Mouse (Mus musculus): ENCODE measurements around the gene Ttc9c. TPM values are rescaled to one million over a fixed set of nuclear protein-coding genes. Genes with fewer than 3 reads are reported as not detected.
A peak's percentile ranks its signal among the peaks of the same experiment; 100 is the strongest.
"Not testable (repeated sequence)": the region's sequence is repeated elsewhere in the genome, so short reads cannot be mapped to it uniquely, and the experiment has no call there.

Ttc9c gene
- polyA plus RNA-seq, 1 experiment from 2014 or later, result 47.6 TPM

DNA sequence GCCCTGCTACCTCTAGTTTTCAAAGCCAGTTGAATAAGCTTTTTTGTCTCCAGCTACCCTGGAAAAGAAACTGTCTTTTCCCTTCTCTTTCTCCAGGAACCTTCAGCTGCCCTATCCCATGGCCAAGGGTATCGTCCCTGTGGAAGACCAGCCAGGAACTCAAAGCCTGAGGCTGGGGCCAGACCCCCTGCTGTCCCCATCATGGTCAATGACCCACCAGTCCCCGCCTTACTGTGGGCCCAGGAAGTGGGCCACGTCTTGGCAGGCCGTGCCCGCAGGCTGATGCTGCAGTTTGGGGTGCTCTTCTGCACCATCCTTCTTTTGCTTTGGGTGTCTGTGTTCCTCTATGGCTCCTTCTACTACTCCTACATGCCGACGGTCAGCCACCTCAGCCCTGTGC lies 21.9 kb upstream of the Ttc9c start:
- WGBS, result 91% methylated on average over 7 of the region's 7 CpGs
- Histone ChIP-seq H3K4me2 (peak overlapping the region; percentile 77), H3K27me3 (no peaks in the 10 kb centered on the region), H3K9me3 (no peaks in the 10 kb centered on the region), H3K4me1 (replicated peaks) (peaks cover 51% of the 10 kb centered on the region), H3K4me3 (peak overlapping the region; percentile 70), H3K27ac (replicated peaks) (peak overlapping the region; percentile 99; the same call in 1 of the 2 replicates), H3K9ac (peak overlapping the region; percentile 93), H3K36me3 (peaks cover 36% of the 10 kb centered on the region)
- ATAC-seq (ENCODE audit: low read depth), result no peak

DNA sequence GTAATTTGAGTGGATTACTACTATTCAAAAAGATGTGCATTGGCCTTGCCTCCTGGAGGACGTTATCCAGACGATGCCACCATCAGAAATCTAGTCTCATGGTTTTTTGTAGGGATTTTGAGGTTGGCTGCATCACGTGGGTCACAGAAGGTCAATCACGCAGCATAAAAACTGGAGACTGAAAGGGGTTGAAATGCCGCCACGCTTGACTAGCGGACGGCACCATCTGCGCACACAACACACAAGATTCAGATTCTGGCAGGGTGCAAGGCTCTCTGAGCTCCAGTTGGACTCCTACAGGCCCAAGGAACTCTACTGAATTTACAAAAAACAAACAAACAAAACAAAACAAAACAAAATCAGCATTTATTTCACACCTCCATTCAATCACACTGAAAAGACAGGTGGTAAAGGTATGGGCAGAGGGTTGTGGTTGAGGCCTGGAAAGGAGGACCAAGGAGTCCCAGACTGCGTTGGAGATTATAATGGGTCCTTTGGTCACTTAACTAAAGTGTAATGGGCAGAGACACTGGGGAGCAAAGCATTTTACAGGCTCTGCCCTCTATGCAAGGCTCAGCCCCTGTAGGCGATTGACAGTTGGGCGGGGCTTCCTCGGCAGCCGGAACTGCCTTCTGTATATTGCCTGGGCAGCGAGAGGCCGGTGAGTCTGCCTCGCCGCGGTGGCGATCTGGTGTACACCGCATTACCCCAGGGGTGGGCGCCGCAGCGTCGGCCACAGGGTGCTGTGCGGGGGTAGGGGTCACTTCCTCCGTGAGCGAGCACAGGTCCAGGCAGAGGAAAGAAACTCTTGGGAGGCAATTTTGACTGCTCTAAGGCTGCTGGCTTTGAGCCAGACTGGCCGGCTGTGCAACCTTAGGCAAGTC lies 21.0 kb upstream of the Ttc9c start:
- H3K4me3 ChIP-seq, result peak overlapping the region; percentile 70
- ATAC-seq (ENCODE audit: low read depth), result no peak
- H3K27ac ChIP-seq (replicated peaks), result peak overlapping the region; percentile 99
- peaks cover 35% of the 10 kb centered on the region for H3K36me3 ChIP-seq
- no peaks in the 10 kb centered on the region for H3K9me3 ChIP-seq
- peak overlapping the region; percentile 77 for H3K4me2 ChIP-seq
- peaks cover 51% of the 10 kb centered on the region for H3K4me1 ChIP-seq (replicated peaks)
- no peaks in the 10 kb centered on the region for H3K27me3 ChIP-seq
- H3K9ac ChIP-seq, result peak overlapping the region; percentile 93
- 13% methylated on average over 29 of the region's 29 CpGs for WGBS

DNA sequence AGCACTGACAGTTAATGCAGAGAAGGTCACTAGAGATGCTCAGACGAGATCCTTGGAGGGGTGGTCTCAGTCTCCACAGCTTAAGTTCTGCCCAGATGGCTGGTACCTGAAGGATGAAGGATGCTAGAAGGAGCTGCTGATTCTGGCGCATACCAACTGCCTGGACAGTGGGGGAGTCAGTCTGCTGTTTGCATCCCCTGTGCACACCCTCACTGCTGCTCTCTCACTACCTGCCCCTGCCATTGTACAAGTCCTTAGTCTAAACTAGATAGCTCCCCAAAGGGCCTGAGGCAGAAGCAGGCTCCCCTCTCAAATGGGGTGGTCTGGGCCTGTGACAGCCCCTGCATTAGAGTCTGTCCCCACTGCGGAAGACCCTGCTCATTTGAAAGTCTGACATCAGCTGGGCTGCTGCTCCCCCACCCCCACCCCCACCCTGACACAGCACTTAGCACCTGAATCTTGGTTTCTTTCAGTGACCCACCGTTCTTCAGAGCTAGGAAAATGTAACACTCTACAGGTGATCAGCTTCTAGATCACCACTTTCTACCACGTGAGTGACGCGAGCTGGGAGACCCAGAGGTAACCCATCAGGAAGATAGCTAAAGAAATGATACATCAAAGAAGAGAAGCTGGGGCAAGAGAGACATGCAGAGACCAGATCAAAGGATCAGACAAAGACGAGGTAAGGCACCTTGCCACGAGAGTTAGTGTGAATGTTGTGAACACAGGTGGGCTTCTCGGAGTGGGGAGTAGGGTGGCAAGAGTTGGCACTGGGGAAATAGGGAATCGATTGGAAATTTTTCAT lies 20.2 kb upstream of the Ttc9c start, which contains the start of gene Gng3:
TSS of gene Gng3 (minus strand) at position 92 of the 805 bp plus-strand sequence.
- Histone ChIP-seq H3K4me1 (replicated peaks) (peaks cover 51% of the 10 kb centered on the region), H3K27me3 (no peaks in the 10 kb centered on the region), H3K36me3 (peaks cover 40% of the 10 kb centered on the region), H3K4me2 (peak within 1 kb of the TSS; percentile 77), H3K27ac (replicated peaks) (peak within 1 kb of the TSS; percentile 99), H3K9me3 (no peaks in the 10 kb centered on the region), H3K9ac (peak within 1 kb of the TSS; percentile 93), H3K4me3 (peak within 1 kb of the TSS; percentile 70)
- ATAC-seq (ENCODE audit: low read depth), result peak; percentile 90
- 37% methylated on average over 11 of the region's 11 CpGs for WGBS

DNA sequence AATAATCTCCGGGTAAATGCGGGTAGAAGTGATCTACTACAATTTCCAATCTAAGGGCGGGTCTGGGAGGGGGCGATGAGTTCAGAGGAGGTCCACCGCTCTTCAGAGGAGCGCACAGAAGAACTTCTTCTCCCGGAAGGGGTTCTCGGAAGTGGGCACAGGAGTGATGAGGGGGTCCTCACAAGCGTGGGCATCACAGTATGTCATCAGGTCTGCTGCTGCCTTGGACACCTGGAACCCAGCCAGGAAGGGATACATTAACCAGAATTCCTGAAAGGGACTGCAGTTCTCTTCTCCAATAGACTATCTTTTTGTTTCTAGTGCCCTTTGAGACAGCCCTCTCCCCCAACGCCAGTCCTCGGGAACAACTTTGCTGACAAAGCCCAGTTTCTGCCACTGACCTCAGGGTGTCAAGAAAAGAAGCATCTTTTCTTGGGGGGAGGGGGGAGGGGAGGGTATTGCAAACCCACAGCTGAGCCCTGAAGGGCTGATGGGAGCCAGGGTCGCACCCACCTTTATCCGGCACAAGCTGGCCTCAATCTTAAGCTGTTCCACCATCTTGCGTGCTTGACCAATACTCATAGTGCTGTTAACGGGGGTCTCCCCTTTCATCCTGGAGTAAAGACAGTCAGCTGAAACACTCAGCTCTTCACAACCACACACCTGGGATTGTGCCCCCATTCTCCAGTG lies 19.1 kb upstream of the Ttc9c start:
- Histone ChIP-seq H3K9me3 (no peaks in the 10 kb centered on the region), H3K27ac (replicated peaks) (peak overlapping the region; percentile 99), H3K9ac (peak overlapping the region; percentile 93), H3K36me3 (peaks cover 44% of the 10 kb centered on the region), H3K4me1 (replicated peaks) (peaks cover 51% of the 10 kb centered on the region), H3K4me2 (peak overlapping the region; percentile 77), H3K27me3 (no peaks in the 10 kb centered on the region), H3K4me3 (peak overlapping the region; percentile 70)
- ATAC-seq (ENCODE audit: low read depth), result peak; percentile 26
- WGBS, result 16% methylated on average over 15 of the region's 15 CpGs

DNA sequence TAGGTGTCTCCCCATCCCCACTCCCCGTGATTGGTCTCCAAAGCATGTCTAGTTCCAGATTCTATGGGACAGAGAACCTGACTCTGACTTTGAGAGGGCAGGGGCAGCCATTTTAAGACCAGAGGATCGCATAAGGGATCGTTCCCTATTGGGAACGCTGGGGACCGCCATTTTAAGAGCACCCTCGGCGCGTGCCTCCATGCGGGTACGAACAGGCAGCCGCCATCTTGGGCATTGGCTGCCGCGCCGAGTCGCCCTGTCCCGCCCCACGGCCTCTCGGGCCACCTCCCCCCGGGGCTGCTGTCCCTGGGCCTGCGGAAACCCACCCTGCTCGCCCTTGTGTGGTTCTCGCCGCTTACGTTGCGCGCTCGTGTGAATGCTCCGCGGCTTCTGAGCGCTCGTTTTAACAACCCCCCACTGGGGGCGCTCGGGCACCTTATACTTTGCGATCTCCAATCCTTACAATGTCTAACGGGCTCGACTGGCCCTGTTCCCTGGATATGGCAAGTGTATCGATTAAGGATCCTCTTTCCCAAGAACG lies 18.2 kb upstream of the Ttc9c start, which contains the start of gene Bscl2:
TSS of gene Bscl2 (plus strand) at position 217 of the 541 bp plus-strand sequence.
- peak within 1 kb of the TSS; percentile 93 for H3K9ac ChIP-seq
- H3K27me3 ChIP-seq, result no peaks in the 10 kb centered on the region
- peak within 1 kb of the TSS; percentile 70 for H3K4me3 ChIP-seq
- ATAC-seq (ENCODE audit: low read depth), result peak; percentile 71
- peak within 1 kb of the TSS; percentile 77 for H3K4me2 ChIP-seq
- peaks cover 45% of the 10 kb centered on the region for H3K36me3 ChIP-seq
- H3K4me1 ChIP-seq (replicated peaks), result peaks cover 51% of the 10 kb centered on the region
- peak within 1 kb of the TSS; percentile 99 for H3K27ac ChIP-seq (replicated peaks)
- under 1% methylated on average over 38 of the region's 38 CpGs for WGBS
- no peaks in the 10 kb centered on the region for H3K9me3 ChIP-seq

DNA sequence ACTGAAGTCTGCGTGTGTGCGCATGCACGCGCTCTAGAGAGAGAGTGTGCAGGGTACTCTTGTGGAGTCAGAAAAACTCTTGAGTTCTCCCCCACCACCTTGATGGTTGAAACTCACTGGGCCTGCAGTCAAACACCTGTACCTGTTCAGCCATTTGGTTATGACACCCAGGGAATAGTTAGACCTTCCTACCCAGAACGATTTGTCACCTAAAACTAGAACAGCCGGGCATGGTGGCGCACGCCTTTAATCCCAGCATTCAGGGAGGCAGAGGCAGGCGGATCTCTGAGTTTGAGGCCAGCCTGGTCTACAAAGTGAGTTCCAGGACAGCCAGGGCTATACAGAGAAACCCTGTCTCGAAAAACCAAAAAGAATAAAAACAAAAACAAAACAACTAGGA lies 17.2 kb upstream of the Ttc9c start:
- Histone ChIP-seq H3K4me3 (peak overlapping the region; percentile 70), H3K27ac (replicated peaks) (peak overlapping the region; percentile 99), H3K36me3 (peaks cover 53% of the 10 kb centered on the region), H3K4me1 (replicated peaks) (peaks cover 44% of the 10 kb centered on the region), H3K4me2 (peak overlapping the region; percentile 77)
- H3K9ac ChIP-seq; H3K9me3 ChIP-seq; ATAC-seq (ENCODE audit: low read depth); H3K27me3 ChIP-seq: not testable (repeated sequence)
- WGBS, result 98% methylated on average over 10 of the region's 10 CpGs

DNA sequence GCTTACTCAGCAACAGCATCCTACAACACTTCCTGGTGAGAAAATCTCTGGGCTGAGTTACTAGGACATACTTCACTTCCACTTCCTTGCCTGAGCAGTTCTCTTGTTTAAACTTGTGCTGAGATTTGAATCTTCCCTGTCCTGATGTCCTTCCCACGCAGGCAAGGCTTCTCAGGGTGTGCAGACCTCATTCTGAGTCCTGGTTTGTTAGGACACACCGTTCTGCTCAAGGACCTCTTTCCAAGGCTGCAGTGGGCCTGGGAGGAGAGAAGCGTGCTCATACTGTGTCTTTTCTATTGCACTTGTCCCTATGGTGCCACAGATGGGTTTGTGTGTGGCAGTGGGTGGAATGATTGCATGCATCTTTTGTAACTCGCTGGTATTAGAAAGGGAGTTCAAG lies 13.8 kb upstream of the Ttc9c start:
- H3K27me3 ChIP-seq, result no peaks in the 10 kb centered on the region
- H3K4me1 ChIP-seq (replicated peaks), result peaks cover 13% of the 10 kb centered on the region
- H3K9ac ChIP-seq, result no peak overlapping the region
- peaks cover 83% of the 10 kb centered on the region for H3K36me3 ChIP-seq
- H3K9me3 ChIP-seq, result no peaks in the 10 kb centered on the region
- no peak overlapping the region for H3K4me3 ChIP-seq
- ATAC-seq (ENCODE audit: low read depth), result no peak
- 92% methylated on average over 4 of the region's 4 CpGs for WGBS
- H3K4me2 ChIP-seq, result no peak overlapping the region
- no peak overlapping the region for H3K27ac ChIP-seq (replicated peaks)

DNA sequence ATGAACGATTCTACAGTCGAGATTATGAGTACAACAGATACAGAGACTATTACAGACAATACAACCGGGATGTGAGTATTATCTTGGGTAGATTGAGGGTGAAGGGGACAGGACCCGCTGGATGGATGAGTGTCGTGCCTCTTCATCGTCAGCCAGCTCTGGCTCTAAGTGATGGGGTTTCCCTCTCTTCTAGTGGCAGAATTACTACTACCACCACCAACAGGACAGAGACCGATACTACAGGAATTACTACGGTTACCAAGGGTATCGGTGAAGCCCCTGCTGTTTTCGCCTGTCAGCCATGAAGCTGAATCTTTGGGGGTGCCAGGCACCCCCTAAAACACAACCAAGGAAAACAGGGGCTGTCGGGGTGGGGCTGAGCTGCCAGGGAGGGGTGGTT lies 12.1 kb upstream of the Ttc9c start:
- H3K9me3 ChIP-seq, result no peaks in the 10 kb centered on the region
- no peak overlapping the region for H3K27ac ChIP-seq (replicated peaks)
- ATAC-seq (ENCODE audit: low read depth), result no peak
- H3K9ac ChIP-seq, result no peak overlapping the region
- WGBS, result 79% methylated on average over 11 of the region's 11 CpGs
- peaks cover 3% of the 10 kb centered on the region for H3K4me1 ChIP-seq (replicated peaks)
- no peak overlapping the region for H3K4me2 ChIP-seq
- no peak overlapping the region for H3K4me3 ChIP-seq
- no peaks in the 10 kb centered on the region for H3K27me3 ChIP-seq
- peaks cover 99% of the 10 kb centered on the region for H3K36me3 ChIP-seq

DNA sequence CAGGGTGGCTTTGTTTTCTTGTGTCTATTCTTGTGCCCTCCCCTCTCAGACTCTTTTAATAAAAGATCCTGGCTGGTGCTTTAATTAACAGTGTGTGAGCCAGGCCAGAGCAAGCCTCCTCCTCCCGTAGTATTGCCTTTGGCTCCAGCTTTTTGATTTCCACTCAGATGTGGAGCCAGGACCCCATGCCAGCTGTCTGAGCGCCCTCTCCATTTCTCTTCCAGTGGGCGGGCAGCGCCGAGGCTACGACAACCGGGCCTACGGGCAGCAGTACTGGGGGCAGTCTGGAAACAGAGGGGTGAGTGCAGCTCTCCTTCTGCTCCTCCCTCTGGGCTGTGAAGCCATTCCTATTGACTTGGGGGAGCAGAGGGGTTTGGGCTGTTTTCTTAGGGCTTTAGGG lies 11.5 kb upstream of the Ttc9c start:
- H3K4me1 ChIP-seq (replicated peaks), result no peaks in the 10 kb centered on the region
- no peak overlapping the region for H3K4me3 ChIP-seq
- WGBS, result 94% methylated on average over 8 of the region's 8 CpGs
- H3K9me3 ChIP-seq, result no peaks in the 10 kb centered on the region
- no peaks in the 10 kb centered on the region for H3K27me3 ChIP-seq
- no peak overlapping the region for H3K27ac ChIP-seq (replicated peaks)
- H3K9ac ChIP-seq, result no peak overlapping the region
- peaks cover 100% of the 10 kb centered on the region for H3K36me3 ChIP-seq
- ATAC-seq (ENCODE audit: low read depth), result no peak
- H3K4me2 ChIP-seq, result no peak overlapping the region

DNA sequence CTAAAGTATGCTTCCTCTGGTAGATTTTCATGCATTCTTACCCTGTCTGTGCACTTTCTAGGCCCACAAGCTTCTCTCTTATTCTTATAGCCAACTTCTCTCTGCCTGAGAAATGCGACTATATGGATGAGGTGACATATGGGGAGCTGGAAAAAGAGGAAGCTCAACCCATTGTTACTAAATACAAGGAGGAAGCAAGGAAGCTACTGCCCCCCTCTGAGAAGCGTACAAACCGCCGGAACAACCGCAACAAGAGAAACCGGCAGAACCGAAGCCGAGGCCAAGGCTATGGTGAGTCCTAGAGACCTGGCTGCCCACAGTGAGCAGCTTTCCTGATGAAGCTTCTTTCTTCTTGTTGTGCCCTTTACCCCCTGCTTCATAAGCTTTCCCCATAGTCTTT lies 10.5 kb upstream of the Ttc9c start, which contains the start of gene AC129217.1:
TSS of gene AC129217.1 (plus strand) at position 114 of the 400 bp plus-strand sequence.
- Histone ChIP-seq H3K27me3 (no peaks in the 10 kb centered on the region), H3K4me2 (no peak within 1 kb of the TSS), H3K9me3 (no peaks in the 10 kb centered on the region), H3K4me1 (replicated peaks) (no peaks in the 10 kb centered on the region), H3K4me3 (no peak within 1 kb of the TSS), H3K27ac (replicated peaks) (no peak within 1 kb of the TSS), H3K36me3 (peaks cover 99% of the 10 kb centered on the region), H3K9ac (no peak within 1 kb of the TSS)
- 86% methylated on average over 8 of the region's 8 CpGs for WGBS
- no peak for ATAC-seq (ENCODE audit: low read depth)

DNA sequence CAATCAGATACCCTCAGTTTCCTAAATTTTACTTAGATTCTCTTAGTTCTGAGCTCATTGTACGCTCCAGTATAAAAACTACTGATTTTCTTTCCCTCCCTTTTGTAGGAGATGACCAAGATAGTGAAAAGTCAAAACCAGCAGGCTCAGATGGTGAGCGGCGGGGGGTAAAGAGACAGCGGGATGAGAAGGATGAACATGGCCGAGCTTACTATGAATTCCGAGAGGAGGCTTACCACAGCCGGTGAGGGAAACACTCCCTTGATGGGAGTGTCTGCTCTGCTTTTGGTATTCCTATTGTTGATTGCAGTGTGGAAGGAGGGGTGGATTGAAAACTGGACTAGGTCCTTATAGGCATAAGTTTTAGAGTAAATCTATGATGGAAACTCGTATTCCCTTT lies 3.6 kb upstream of the Ttc9c start:
- H3K4me2 ChIP-seq, result peak overlapping the region; percentile 99
- H3K27me3 ChIP-seq, result no peaks in the 10 kb centered on the region
- no peaks in the 10 kb centered on the region for H3K9me3 ChIP-seq
- peaks cover 49% of the 10 kb centered on the region for H3K36me3 ChIP-seq
- WGBS, result 73% methylated on average over 8 of the region's 8 CpGs
- H3K4me1 ChIP-seq (replicated peaks), result peaks cover 35% of the 10 kb centered on the region
- no peak overlapping the region for H3K27ac ChIP-seq (replicated peaks)
- no peak for ATAC-seq (ENCODE audit: low read depth)
- H3K4me3 ChIP-seq, result peak overlapping the region; percentile 75
- peak overlapping the region; percentile 98 for H3K9ac ChIP-seq
